Mouse (Mus musculus) small intestine, adult 2 months (tissue): ENCODE data around the gene Tbck. TPM values are rescaled to one million over a fixed set of nuclear protein-coding genes. Genes with fewer than 3 reads are reported as not detected.

Experiments used
- H3K27ac ChIP-seq: fragments of 200-500 bp; 2 replicates; pipeline ENCODE4 v1.5.1; 2012; ENCODE audit warnings: low read depth, low read length, control low read depth, inconsistent platforms; ENCODE audit not compliant: insufficient read depth
- H3K27me3 ChIP-seq: fragments of 200-500 bp; 2 replicates; pipeline ENCODE4 v1.6.1; 2012; ENCODE audit warnings: mild to moderate bottlenecking, moderate library complexity, low read length, inconsistent platforms; ENCODE audit not compliant: control insufficient read depth, insufficient read depth
- H3K36me3 ChIP-seq: fragments of 200-500 bp; 2 replicates; pipeline ENCODE4 v1.6.1; 2012; ENCODE audit warnings: mild to moderate bottlenecking, low read length, control low read depth, inconsistent platforms; ENCODE audit not compliant: control insufficient read depth, insufficient read depth
- H3K4me1 ChIP-seq: fragments of 200-500 bp; 2 replicates; pipeline ENCODE4 v1.6.1; 2012; ENCODE audit warnings: low read length, inconsistent platforms, mixed read lengths; ENCODE audit not compliant: control insufficient read depth, insufficient read depth, insufficient read length
- H3K4me3 ChIP-seq: fragments of 200-500 bp; 2 replicates; pipeline ENCODE4 v1.5.1; 2012; ENCODE audit warnings: low read depth, mild to moderate bottlenecking, control low read depth, inconsistent platforms, low read length, moderate library complexity
- CTCF ChIP-seq: fragments of 200-500 bp; IDR thresholded peaks from 2 replicates; pipeline ENCODE4 v1.5.1; 2012; ENCODE audit warnings: low read depth, mild to moderate bottlenecking, control low read depth, inconsistent platforms, low read length, moderate library complexity, mixed read lengths; ENCODE audit not compliant: insufficient replicate concordance, insufficient read length; ENCODE audit errors: extremely low read depth
- POLR2A ChIP-seq: fragments of 200-500 bp; IDR thresholded peaks from 2 replicates; pipeline ENCODE4 v1.6.1; 2012; ENCODE audit warnings: low read depth, mild to moderate bottlenecking, control low read depth, inconsistent platforms, low read length, moderate library complexity
- WGBS: fragments of 180-500 bp; shearing (Covaris S2); methylation state at CpG from one replicate; pipeline ENCODE4 v1.1.7; 2018; 5-methylcytosine and 5-hydroxymethylcytosine counted together
- polyA plus RNA-seq: library from polyadenylated mRNA; depleted of rRNA; stranded (reverse); fragments of >200 nt; gene quantifications from 2 replicates; pipeline ENCODE4 v1.2.3, GENCODE M21; 2012

Gene Tbck
- polyA plus RNA-seq, 1 experiment = 2.7 TPM

- no peak overlapping the region for H3K4me3 ChIP-seq
- TF ChIP-seq CTCF (no peak), POLR2A (no peak)
- WGBS = 51% methylated on average over 5 of the region's 5 CpGs
- H3K27ac ChIP-seq = 0 out of 2 replicates have a peak overlapping the region, but pooled peaks have one; percentile 3
- 0 out of 2 replicates have a peak, but pooled peaks cover 5% of the 10 kb centered on the region for H3K36me3 ChIP-seq
- H3K4me1 ChIP-seq = peaks cover 8% of the 10 kb centered on the region
- no peaks in the 10 kb centered on the region for H3K27me3 ChIP-seq
These were observed 128.4 kb downstream of the Tbck start for GRCm38 (mm10) chr3:132812356-132812755.

- H3K4me3 ChIP-seq = no peak overlapping the region
- no peak overlapping the region for H3K27ac ChIP-seq
- WGBS = 82% methylated on average over 3 of the region's 3 CpGs
- H3K27me3 ChIP-seq = no peaks in the 10 kb centered on the region
- TF ChIP-seq POLR2A = no peak
- TF ChIP-seq CTCF = no peak
- 0 out of 2 replicates have a peak, but pooled peaks cover 5% of the 10 kb centered on the region for H3K36me3 ChIP-seq
- peaks cover 8% of the 10 kb centered on the region for H3K4me1 ChIP-seq
These were observed 129.2 kb downstream of the Tbck start for GRCm38 (mm10) chr3:132813147-132813546.

GRCm38 (mm10) chr3:132813706-132814497 lies 130.0 kb downstream of the Tbck start:
- 80% methylated on average over 9 of the region's 9 CpGs for WGBS
- TF ChIP-seq POLR2A = no peak
- TF ChIP-seq CTCF = no peak
- Histone ChIP-seq H3K27me3 (no peaks in the 10 kb centered on the region), H3K36me3 (0 out of 2 replicates have a peak, but pooled peaks cover 6% of the 10 kb centered on the region), H3K27ac (no peak overlapping the region), H3K4me3 (no peak overlapping the region), H3K4me1 (peaks cover 5% of the 10 kb centered on the region)

GRCm38 (mm10) chr3:132814791-132815496 lies 131.0 kb downstream of the Tbck start:
- Histone ChIP-seq H3K4me3 (no peak overlapping the region), H3K4me1 (peaks cover 5% of the 10 kb centered on the region), H3K27me3 (no peaks in the 10 kb centered on the region), H3K36me3 (0 out of 2 replicates have a peak, but pooled peaks cover 4% of the 10 kb centered on the region), H3K27ac (no peak overlapping the region; the same call in 1 of the 2 replicates)
- WGBS = 70% methylated on average over 10 of the region's 10 CpGs
- TF ChIP-seq POLR2A (no peak), CTCF (no peak)

- Histone ChIP-seq H3K27ac (no peak overlapping the region), H3K27me3 (no peaks in the 10 kb centered on the region), H3K4me1 (peaks cover 5% of the 10 kb centered on the region), H3K4me3 (no peak overlapping the region), H3K36me3 (0 out of 2 replicates have a peak, but pooled peaks cover 4% of the 10 kb centered on the region)
- 93% methylated on average over 4 of the region's 4 CpGs for WGBS
- TF ChIP-seq CTCF = no peak
- no peak for TF ChIP-seq POLR2A
These were observed 131.8 kb downstream of the Tbck start for GRCm38 (mm10) chr3:132815497-132816326.

- H3K36me3 ChIP-seq = 0 out of 2 replicates have a peak, but pooled peaks cover 4% of the 10 kb centered on the region
- 83% methylated on average over 2 of the region's 2 CpGs for WGBS
- peaks cover 2% of the 10 kb centered on the region for H3K4me1 ChIP-seq
- no peaks in the 10 kb centered on the region for H3K27me3 ChIP-seq
- H3K4me3 ChIP-seq = no peak overlapping the region
- TF ChIP-seq POLR2A (no peak), CTCF (no peak)
- H3K27ac ChIP-seq = no peak overlapping the region
These were observed 135.5 kb downstream of the Tbck start for GRCm38 (mm10) chr3:132819408-132819807.
